Mouse (Mus musculus): ENCODE data around the gene Anapc13. TPM values are rescaled to one million over a fixed set of nuclear protein-coding genes. Genes with fewer than 3 reads are reported as not detected.

Gene Anapc13
- total RNA-seq, 2 experiments from 2014 or later: 282 to 299 TPM

DNA sequence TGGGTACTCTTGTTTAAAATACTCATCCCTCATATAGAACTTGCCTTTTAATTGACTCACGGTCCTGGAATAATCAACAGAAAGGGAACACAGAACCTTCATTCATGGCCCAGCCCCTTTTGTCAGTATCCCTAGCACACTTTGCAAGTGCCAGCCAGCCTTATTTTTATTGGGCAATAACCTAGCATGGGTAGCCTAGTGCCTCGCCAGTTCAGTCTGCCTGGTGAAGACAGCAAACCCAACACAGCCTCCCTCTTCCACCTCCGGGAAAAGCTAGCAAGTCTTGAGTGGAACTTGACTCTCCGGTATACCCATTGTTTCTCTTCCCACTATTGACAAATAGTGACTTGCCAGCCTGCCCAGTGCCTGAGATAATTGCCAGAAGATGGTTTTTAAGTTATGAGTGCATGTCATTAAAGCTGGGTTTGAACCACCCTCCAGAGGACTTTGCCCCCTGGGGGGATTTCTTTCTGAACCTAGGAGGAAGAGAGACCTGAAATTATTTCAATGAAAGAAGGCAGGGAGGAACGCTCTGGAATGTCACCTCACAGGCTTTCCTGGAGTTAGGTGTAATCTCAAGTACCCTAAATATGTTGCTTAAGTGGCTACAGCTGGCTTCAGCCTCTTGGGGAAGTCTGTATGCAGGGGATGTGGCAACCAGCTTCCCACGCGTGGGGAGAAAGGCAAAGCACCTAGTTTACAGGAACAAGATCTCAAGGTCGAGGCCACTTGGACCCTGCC, 30.4 kb downstream of the Anapc13 start:
- DNase-seq: no peak
- intact Hi-C loops (cut with DNase I): no loop called here

DNA sequence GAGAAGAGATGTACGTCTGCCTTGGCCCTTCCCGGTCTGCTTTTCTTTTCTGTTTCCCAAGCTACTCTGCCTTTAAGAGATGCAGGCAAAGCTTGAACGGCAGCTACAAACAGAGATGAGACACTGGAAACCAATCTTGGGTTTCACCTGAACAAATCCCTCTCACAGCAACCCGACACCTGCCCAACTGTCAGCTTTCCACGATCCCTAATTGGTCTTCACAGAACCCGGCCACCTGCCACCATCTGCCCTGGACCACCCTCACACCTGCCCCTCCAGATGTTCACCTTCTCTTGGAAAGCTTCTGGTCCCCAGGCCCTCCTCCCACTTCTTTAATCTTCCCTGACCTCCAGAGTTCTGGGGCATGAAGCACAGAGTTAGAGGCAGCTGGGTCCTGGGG, 42.0 kb downstream of the Anapc13 start:
- no peak for DNase-seq
- intact Hi-C loops (cut with DNase I): no loop called here

DNA sequence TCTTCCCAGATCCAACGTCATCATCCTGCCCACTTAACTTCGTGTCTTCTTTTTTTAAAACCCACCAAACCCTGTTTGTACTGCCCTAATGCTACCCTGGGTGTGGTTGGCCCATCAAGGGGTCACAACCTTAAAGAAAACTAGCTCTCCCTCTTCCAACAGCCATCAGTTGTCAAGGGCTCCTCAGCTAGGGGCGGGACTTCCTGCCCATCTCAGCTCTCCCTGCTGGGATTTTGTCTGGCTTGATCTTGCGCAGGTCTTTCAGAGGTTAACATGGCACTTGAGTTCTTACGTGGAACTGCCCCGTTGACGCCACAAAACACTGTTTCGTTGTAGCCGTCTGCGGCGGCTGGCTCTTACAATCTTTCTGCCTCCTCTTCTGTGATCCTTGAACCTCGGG, 42.8 kb downstream of the Anapc13 start:
- DNase-seq: no peak
- intact Hi-C loops (cut with DNase I): no loop called here

GRCm38 (mm10) chr9:102673381-102673780, 47.3 kb downstream of the Anapc13 start:
- DNase-seq: no peak
- intact Hi-C loops (cut with DNase I): no loop called here

GRCm38 (mm10) chr9:102675922-102676321, 49.8 kb downstream of the Anapc13 start:
- intact Hi-C loops (cut with DNase I): no loop called here
- DNase-seq: no peak

DNA sequence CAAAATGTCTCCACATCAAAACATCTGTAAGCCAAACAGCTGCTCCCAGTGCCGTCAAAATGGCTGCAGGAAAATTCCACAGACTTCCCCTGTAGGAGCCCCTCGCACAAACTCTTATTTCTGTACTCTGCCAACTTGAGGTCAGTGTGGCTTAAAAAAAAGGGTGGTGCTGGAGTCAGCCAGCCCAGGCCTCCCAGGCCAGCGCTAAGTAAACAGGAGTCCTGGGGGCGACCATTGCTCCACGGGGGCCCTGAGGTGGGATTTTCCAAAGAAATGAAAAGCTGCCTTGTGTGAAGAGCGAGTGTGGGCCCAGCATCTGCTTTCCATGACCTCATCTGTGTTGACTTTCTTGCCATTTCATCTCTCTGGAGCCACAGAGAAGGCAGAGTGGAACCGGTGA, 55.4 kb downstream of the Anapc13 start:
- no peak for DNase-seq
- intact Hi-C loops (cut with DNase I): no loop called here

Other genes starting within 250 kb of the Anapc13 start
- 10 to 100 TPM; 29.2 to 32.2 TPM for gene Ky, start 120.5 kb upstream of the Anapc13 start, total RNA-seq (2021)
- 10 to 100 TPM; 32.2 to 33.5 TPM for gene Cep63, start 238 bp downstream of the Anapc13 start, total RNA-seq (2021)
- 10 to 100 TPM; 61.6 to 64.6 TPM for gene Amotl2, start 90.4 kb downstream of the Anapc13 start, total RNA-seq (2021)
- 10 to 100 TPM; 40.2 to 42.6 TPM for gene Ryk, start 208.6 kb downstream of the Anapc13 start, total RNA-seq (2021)